Mouse (Mus musculus): ENCODE results near the gene Cd8b1. TPM values are rescaled to one million over a fixed set of nuclear protein-coding genes. Genes with fewer than 3 reads are reported as not detected.

Cd8b1 gene
- total RNA-seq, 2 experiments from 2014 or later = not detected

Other genes starting within 250 kb of the Cd8b1 start
- 0.17 and 0.69 TPM in 2 replicates for gene Thnsl2, start 178.3 kb upstream of the Cd8b1 start, total RNA-seq (2014; fragmentation: Nextera tagmentation)
- gene Thnsl2, start 178.3 kb upstream of the Cd8b1 start, total RNA-seq (2017) = 0.10 and 1.3 TPM in 2 replicates
- gene Fabp1, start 123.0 kb upstream of the Cd8b1 start, total RNA-seq (2014; fragmentation: Nextera tagmentation) = 0.73 TPM in 1 of 2 replicates, not detected in the other
- not detected in 2 replicates for gene Fabp1, start 123.0 kb upstream of the Cd8b1 start, total RNA-seq (2017)
- gene Krcc1, start 51.1 kb upstream of the Cd8b1 start, total RNA-seq (2014; fragmentation: Nextera tagmentation) = 54.1 and 65.1 TPM in 2 replicates
- 104 and 123 TPM in 2 replicates for gene Krcc1, start 51.1 kb upstream of the Cd8b1 start, total RNA-seq (2017)
- gene Smyd1, start 555 bp upstream of the Cd8b1 start, total RNA-seq (2014; fragmentation: Nextera tagmentation) = not detected in 2 replicates
- gene Smyd1, start 555 bp upstream of the Cd8b1 start, total RNA-seq (2017) = not detected in 2 replicates
- gene Cd8a, start 50.6 kb downstream of the Cd8b1 start, total RNA-seq (2014; fragmentation: Nextera tagmentation) = not detected in 2 replicates
- gene Cd8a, start 50.6 kb downstream of the Cd8b1 start, total RNA-seq (2017) = not detected in 2 replicates
- 29.0 and 39.8 TPM in 2 replicates for gene Rmnd5a, start 117.8 kb downstream of the Cd8b1 start, total RNA-seq (2014; fragmentation: Nextera tagmentation)
- 54.4 TPM in 2 replicates for gene Rmnd5a, start 117.8 kb downstream of the Cd8b1 start, total RNA-seq (2017)
- 7.1 and 8.6 TPM in 2 replicates for gene Rnf103, start 171.1 kb downstream of the Cd8b1 start, total RNA-seq (2014; fragmentation: Nextera tagmentation)
- 7.3 and 10.6 TPM in 2 replicates for gene Rnf103, start 171.1 kb downstream of the Cd8b1 start, total RNA-seq (2017)
- 28.6 and 36.1 TPM in 2 replicates for gene Chmp3, start 221.0 kb downstream of the Cd8b1 start, total RNA-seq (2014; fragmentation: Nextera tagmentation)
- 82.2 and 114 TPM in 2 replicates for gene Chmp3, start 221.0 kb downstream of the Cd8b1 start, total RNA-seq (2017)